Mouse (Mus musculus) small intestine, adult 2 months (tissue): ENCODE results near the gene Pde4d.

Source experiments
- CTCF ChIP-seq: fragments of 200-500 bp; IDR thresholded peaks from 2 replicates; pipeline ENCODE4 v1.5.1; 2012; ENCODE audit warnings: low read depth, mild to moderate bottlenecking, control low read depth, inconsistent platforms, low read length, moderate library complexity, mixed read lengths; ENCODE audit not compliant: insufficient replicate concordance, insufficient read length; ENCODE audit errors: extremely low read depth
- POLR2A ChIP-seq: fragments of 200-500 bp; IDR thresholded peaks from 2 replicates; pipeline ENCODE4 v1.6.1; 2012; ENCODE audit warnings: low read depth, mild to moderate bottlenecking, control low read depth, inconsistent platforms, low read length, moderate library complexity

- TF ChIP-seq CTCF (no peak), POLR2A (no peak)
These were observed 1325.4 kb downstream of the Pde4d start for GRCm38 (mm10) chr13:109775197-109775596.
